Mouse (Mus musculus) lung, postnatal 0 days (tissue): ENCODE results near the gene Acoxl.

Source experiments
- CTCF ChIP-seq: IDR thresholded peaks from 2 replicates; pipeline ENCODE4 v1.5.1; 2016; ENCODE audit warnings: antibody characterized with exemption, mild to moderate bottlenecking
- EP300 ChIP-seq: IDR thresholded peaks from 2 replicates; pipeline ENCODE4 v1.6.1; 2016; ENCODE audit warnings: antibody characterized with exemption, mild to moderate bottlenecking, control low read depth

- TF ChIP-seq CTCF: no peak
- no peak for TF ChIP-seq EP300
Measured at GRCm38 (mm10) chr2:128138924-128139323, 300.2 kb downstream of the Acoxl start.
